Mouse (Mus musculus): ENCODE measurements around the gene Nudc. TPM values are rescaled to one million over a fixed set of nuclear protein-coding genes. Genes with fewer than 3 reads are reported as not detected.
"Not testable (repeated sequence)": the region's sequence is repeated elsewhere in the genome, so short reads cannot be mapped to it uniquely, and the experiment has no call there.

The Nudc gene
- polyA plus RNA-seq, 1 experiment from 2014 or later = 192 TPM

- Histone ChIP-seq H3K36me3 (ENCODE audit: control insufficient read depth, insufficient read depth, low read length) (no peaks in the 10 kb centered on the region), H3K27me3 (ENCODE audit: control insufficient read depth, insufficient read depth, low read length) (peaks cover 11% of the 10 kb centered on the region; the same call in 1 of the 2 replicates), H3K9me3 (ENCODE audit: control insufficient read depth, low read depth, low read length) (no peaks in the 10 kb centered on the region), H3K9ac (replicated peaks; ENCODE audit: low read depth, low read length) (peak overlapping the region; percentile 64), H3K4me2 (replicated peaks; ENCODE audit: low read depth, low read length) (peak overlapping the region; percentile 47), H3K27ac (ENCODE audit: low read length) (peak overlapping the region; percentile 63; the same call in 1 of the 2 replicates), H3K4me1 (ENCODE audit: control insufficient read depth, insufficient read depth, low read length) (peaks cover 4% of the 10 kb centered on the region; the same call in 1 of the 2 replicates), H3K4me3 (ENCODE audit: low read depth, low read length) (peak overlapping the region; percentile 42)
- peak; percentile 39; the same call in 1 of the 2 replicates for ATAC-seq (ENCODE audit: insufficient number of reproducible peaks, insufficient read depth, low FRiP score, low read depth)
- 8% methylated on average over 25 of the region's 25 CpGs for WGBS
These were observed 26.5 kb downstream of the Nudc start for GRCm38 (mm10) chr4:133519369-133519665.

GRCm38 (mm10) chr4:133518601-133519368 is 27.0 kb downstream of the Nudc start, which contains the start of gene Kdf1:
Gene Kdf1 (plus strand): TSS chr4:133518963.
- Histone ChIP-seq H3K9ac (replicated peaks; ENCODE audit: low read depth, low read length) (peak within 1 kb of the TSS; percentile 64), H3K4me2 (replicated peaks; ENCODE audit: low read depth, low read length) (peak within 1 kb of the TSS; percentile 47), H3K4me3 (ENCODE audit: low read depth, low read length) (peak within 1 kb of the TSS; percentile 42), H3K4me1 (ENCODE audit: control insufficient read depth, insufficient read depth, low read length) (peaks cover 4% of the 10 kb centered on the region; the same call in 1 of the 2 replicates), H3K27ac (ENCODE audit: low read length) (peak within 1 kb of the TSS; percentile 63; the same call in 1 of the 2 replicates), H3K9me3 (ENCODE audit: control insufficient read depth, low read depth, low read length) (no peaks in the 10 kb centered on the region), H3K27me3 (ENCODE audit: control insufficient read depth, insufficient read depth, low read length) (peaks cover 11% of the 10 kb centered on the region; the same call in 1 of the 2 replicates), H3K36me3 (ENCODE audit: control insufficient read depth, insufficient read depth, low read length) (no peaks in the 10 kb centered on the region)
- peak; percentile 91 for ATAC-seq (ENCODE audit: insufficient number of reproducible peaks, insufficient read depth, low FRiP score, low read depth)
- 3% methylated on average over 67 of the region's 69 CpGs for WGBS

- ATAC-seq (ENCODE audit: insufficient number of reproducible peaks, insufficient read depth, low FRiP score, low read depth) = no peak; the same call in 1 of the 2 replicates
- no peaks in the 10 kb centered on the region for H3K36me3 ChIP-seq (ENCODE audit: control insufficient read depth, insufficient read depth, low read length)
- WGBS = 16% methylated on average over 8 of the region's 8 CpGs
These were observed 32.8 kb downstream of the Nudc start for GRCm38 (mm10) chr4:133512972-133513371.

GRCm38 (mm10) chr4:133512511-133512910 is 33.3 kb downstream of the Nudc start:
- H3K4me2 ChIP-seq (replicated peaks; ENCODE audit: low read depth, low read length); H3K27me3 ChIP-seq (ENCODE audit: control insufficient read depth, insufficient read depth, low read length); ATAC-seq (ENCODE audit: insufficient number of reproducible peaks, insufficient read depth, low FRiP score, low read depth); H3K4me1 ChIP-seq (ENCODE audit: control insufficient read depth, insufficient read depth, low read length); H3K9me3 ChIP-seq (ENCODE audit: control insufficient read depth, low read depth, low read length); H3K9ac ChIP-seq (replicated peaks; ENCODE audit: low read depth, low read length); H3K4me3 ChIP-seq (ENCODE audit: low read depth, low read length); H3K27ac ChIP-seq (ENCODE audit: low read length); H3K36me3 ChIP-seq (ENCODE audit: control insufficient read depth, insufficient read depth, low read length): not testable (repeated sequence)
- 50% methylated on average over 4 of the region's 5 CpGs for WGBS

More at GRCm38 (mm10) chr4:133512972-133513371, 32.8 kb downstream of the Nudc start:
- no peaks in the 10 kb centered on the region for H3K27me3 ChIP-seq (ENCODE audit: control insufficient read depth, insufficient read depth, low read length)
- no peaks in the 10 kb centered on the region for H3K9me3 ChIP-seq (ENCODE audit: control insufficient read depth, low read depth, low read length)
- no peak overlapping the region for H3K9ac ChIP-seq (replicated peaks; ENCODE audit: low read depth, low read length)
- no peaks in the 10 kb centered on the region for H3K4me1 ChIP-seq (ENCODE audit: control insufficient read depth, insufficient read depth, low read length)
- no peak overlapping the region for H3K4me2 ChIP-seq (replicated peaks; ENCODE audit: low read depth, low read length)
- no peak overlapping the region for H3K4me3 ChIP-seq (ENCODE audit: low read depth, low read length)
- no peak overlapping the region for H3K27ac ChIP-seq (ENCODE audit: low read length)

GRCm38 (mm10) chr4:133511050-133511449 is 34.7 kb downstream of the Nudc start:
- no peak overlapping the region for H3K4me3 ChIP-seq (ENCODE audit: low read depth, low read length)
- H3K36me3 ChIP-seq (ENCODE audit: control insufficient read depth, insufficient read depth, low read length) = no peaks in the 10 kb centered on the region
- WGBS = 79% methylated on average over 5 of the region's 5 CpGs
- no peaks in the 10 kb centered on the region for H3K9me3 ChIP-seq (ENCODE audit: control insufficient read depth, low read depth, low read length)
- H3K4me1 ChIP-seq (ENCODE audit: control insufficient read depth, insufficient read depth, low read length) = no peaks in the 10 kb centered on the region
- no peak for ATAC-seq (ENCODE audit: insufficient number of reproducible peaks, insufficient read depth, low FRiP score, low read depth)
- H3K9ac ChIP-seq (replicated peaks; ENCODE audit: low read depth, low read length) = no peak overlapping the region
- no peak overlapping the region for H3K27ac ChIP-seq (ENCODE audit: low read length)
- no peaks in the 10 kb centered on the region for H3K27me3 ChIP-seq (ENCODE audit: control insufficient read depth, insufficient read depth, low read length)
- no peak overlapping the region for H3K4me2 ChIP-seq (replicated peaks; ENCODE audit: low read depth, low read length)

GRCm38 (mm10) chr4:133508990-133509389 is 36.8 kb downstream of the Nudc start:
- Histone ChIP-seq H3K4me1 (ENCODE audit: control insufficient read depth, insufficient read depth, low read length) (no peaks in the 10 kb centered on the region), H3K27me3 (ENCODE audit: control insufficient read depth, insufficient read depth, low read length) (no peaks in the 10 kb centered on the region), H3K36me3 (ENCODE audit: control insufficient read depth, insufficient read depth, low read length) (no peaks in the 10 kb centered on the region), H3K27ac (ENCODE audit: low read length) (no peak overlapping the region), H3K9ac (replicated peaks; ENCODE audit: low read depth, low read length) (no peak overlapping the region), H3K9me3 (ENCODE audit: control insufficient read depth, low read depth, low read length) (no peaks in the 10 kb centered on the region), H3K4me2 (replicated peaks; ENCODE audit: low read depth, low read length) (no peak overlapping the region), H3K4me3 (ENCODE audit: low read depth, low read length) (no peak overlapping the region)
- WGBS = 82% methylated on average over 7 of the region's 7 CpGs
- no peak for ATAC-seq (ENCODE audit: insufficient number of reproducible peaks, insufficient read depth, low FRiP score, low read depth)

- no peak overlapping the region for H3K27ac ChIP-seq (ENCODE audit: low read length)
- H3K36me3 ChIP-seq (ENCODE audit: control insufficient read depth, insufficient read depth, low read length) = no peaks in the 10 kb centered on the region
- H3K9me3 ChIP-seq (ENCODE audit: control insufficient read depth, low read depth, low read length) = no peaks in the 10 kb centered on the region
- H3K4me1 ChIP-seq (ENCODE audit: control insufficient read depth, insufficient read depth, low read length) = no peaks in the 10 kb centered on the region
- H3K4me2 ChIP-seq (replicated peaks; ENCODE audit: low read depth, low read length) = no peak overlapping the region
- H3K9ac ChIP-seq (replicated peaks; ENCODE audit: low read depth, low read length) = no peak overlapping the region
- no peak overlapping the region for H3K4me3 ChIP-seq (ENCODE audit: low read depth, low read length)
- ATAC-seq (ENCODE audit: insufficient number of reproducible peaks, insufficient read depth, low FRiP score, low read depth) = no peak
- no peaks in the 10 kb centered on the region for H3K27me3 ChIP-seq (ENCODE audit: control insufficient read depth, insufficient read depth, low read length)
- 66% methylated on average over 5 of the region's 5 CpGs for WGBS
These were observed 39.2 kb downstream of the Nudc start for GRCm38 (mm10) chr4:133506573-133506972.

GRCm38 (mm10) chr4:133504755-133505485 is 40.9 kb downstream of the Nudc start:
- no peak overlapping the region for H3K27ac ChIP-seq (ENCODE audit: low read length)
- H3K36me3 ChIP-seq (ENCODE audit: control insufficient read depth, insufficient read depth, low read length) = no peaks in the 10 kb centered on the region
- H3K4me2 ChIP-seq (replicated peaks; ENCODE audit: low read depth, low read length) = no peak overlapping the region
- H3K4me1 ChIP-seq (ENCODE audit: control insufficient read depth, insufficient read depth, low read length) = no peaks in the 10 kb centered on the region
- WGBS = 60% methylated on average over 9 of the region's 9 CpGs
- peaks cover 6% of the 10 kb centered on the region; the same call in 1 of the 2 replicates for H3K27me3 ChIP-seq (ENCODE audit: control insufficient read depth, insufficient read depth, low read length)
- ATAC-seq (ENCODE audit: insufficient number of reproducible peaks, insufficient read depth, low FRiP score, low read depth) = no peak
- H3K4me3 ChIP-seq (ENCODE audit: low read depth, low read length) = no peak overlapping the region
- H3K9me3 ChIP-seq (ENCODE audit: control insufficient read depth, low read depth, low read length) = no peaks in the 10 kb centered on the region
- no peak overlapping the region for H3K9ac ChIP-seq (replicated peaks; ENCODE audit: low read depth, low read length)
